Mouse (Mus musculus): Measurements from ENCODE around the gene Nin.

GRCm38 (mm10) chr12:70083737-70084136, 29.8 kb downstream of the Nin start:
- TF ChIP-seq POLR2A (IDR thresholded peaks at IDR 0.05; ENCODE audit: low read depth, low read length) (no peak), CTCF (IDR thresholded peaks at IDR 0.05; ENCODE audit: extremely low read depth, insufficient read depth, insufficient read length, insufficient replicate concordance) (no peak)

Data from spleen, adult 2 months (tissue).